Mouse (Mus musculus) kidney, adult 2 months (tissue): Measurements from ENCODE around the gene Ddah1.

ENCODE experiments used
- CTCF ChIP-seq: fragments of 200-500 bp; conservative IDR thresholded peaks from 2 replicates; pipeline ENCODE4 v1.5.1; 2011; ENCODE audit warnings: low read depth, mild to moderate bottlenecking, control low read depth, low read length, moderate library complexity, mixed read lengths; ENCODE audit not compliant: insufficient read depth, insufficient read length
- POLR2A ChIP-seq: fragments of 200-500 bp; IDR thresholded peaks from one replicate; pipeline ENCODE4 v1.6.1; 2011; ENCODE audit warnings: low read depth, low read length, control low read depth

- TF ChIP-seq POLR2A (no peak), CTCF (no peak)
Measured at GRCm38 (mm10) chr3:145779279-145779973, 21.0 kb downstream of the Ddah1 start.
